Mouse (Mus musculus) midbrain, embryonic 15.5 days (tissue): ENCODE measurements around the gene Txndc12. TPM values are rescaled to one million over a fixed set of nuclear protein-coding genes. Genes with fewer than 3 reads are reported as not detected.

ENCODE experiments used
- ATAC-seq: fragments of 200-750 bp; cut with Nextera tagmentation; replicated peaks from 2 replicates; pipeline ENCODE4 v1.8.0; 2017; ENCODE audit warnings: moderate TSS enrichment
- H3K27ac ChIP-seq: fragments of 300-500 bp; sonication (generic); 2 replicates; pipeline ENCODE4 v1.5.1; 2015; ENCODE audit warnings: mild to moderate bottlenecking, inconsistent platforms
- H3K27me3 ChIP-seq: fragments of 300-500 bp; sonication (generic); replicated peaks from 2 replicates; pipeline ENCODE4 v1.6.1; 2015; ENCODE audit warnings: inconsistent platforms
- H3K36me3 ChIP-seq: fragments of 300-500 bp; sonication (generic); replicated peaks from 2 replicates; pipeline ENCODE4 v1.6.1; 2015; ENCODE audit warnings: inconsistent platforms
- H3K4me1 ChIP-seq: fragments of 300-500 bp; sonication (generic); 2 replicates; pipeline ENCODE4 v1.6.1; 2015; ENCODE audit warnings: inconsistent platforms
- H3K4me2 ChIP-seq: fragments of 300-500 bp; sonication (generic); 2 replicates; pipeline ENCODE4 v1.6.1; 2015; ENCODE audit warnings: inconsistent platforms, mild to moderate bottlenecking, moderate library complexity
- H3K4me3 ChIP-seq: fragments of 300-500 bp; sonication (generic); 2 replicates; pipeline ENCODE4 v1.5.1; 2015; ENCODE audit warnings: mild to moderate bottlenecking, inconsistent platforms
- H3K9ac ChIP-seq: fragments of 300-500 bp; sonication (generic); 2 replicates; pipeline ENCODE4 v1.6.1; 2015; ENCODE audit warnings: mild to moderate bottlenecking, inconsistent platforms
- H3K9me3 ChIP-seq: fragments of 300-500 bp; sonication (generic); 2 replicates; pipeline ENCODE4 v1.6.1; 2016; ENCODE audit warnings: inconsistent platforms
- WGBS: fragments of 180-500 bp; shearing (Covaris S2); methylation state at CpG from one replicate; pipeline ENCODE4 v1.1.7; 2015; ENCODE audit warnings: mixed read lengths; 5-methylcytosine and 5-hydroxymethylcytosine counted together
- polyA plus RNA-seq: library from polyadenylated mRNA; unstranded; fragments of >200 nt; fragmentation: Nextera tagmentation; extraction: Ambion mirVana; gene quantifications from 2 replicates; pipeline ENCODE4 v1.2.1, GENCODE M21; 2015

Gene Txndc12
- polyA plus RNA-seq, result 63.8 and 67.4 TPM in 2 replicates

- Histone ChIP-seq H3K27ac (peak within 1 kb of the TSS; percentile 99), H3K9me3 (no peaks in the 10 kb centered on the region), H3K27me3 (no peaks in the 10 kb centered on the region), H3K36me3 (0 out of 2 replicates have a peak, but pooled peaks cover 4% of the 10 kb centered on the region), H3K4me1 (peaks cover 35% of the 10 kb centered on the region), H3K9ac (peak within 1 kb of the TSS; percentile 99), H3K4me2 (peak within 1 kb of the TSS; percentile 58), H3K4me3 (peak within 1 kb of the TSS; percentile 90)
- under 1% methylated on average over 34 of the region's 34 CpGs for WGBS
- peak; percentile 82 for ATAC-seq
These were observed at the start of gene Txndc12 for GRCm38 (mm10) chr4:108834115-108834970. TSS of gene Txndc12 (plus strand) at chr4:108834601.

- Histone ChIP-seq H3K27ac (no peak overlapping the region), H3K9me3 (no peaks in the 10 kb centered on the region), H3K4me1 (no peaks in the 10 kb centered on the region), H3K4me2 (no peak overlapping the region), H3K27me3 (no peaks in the 10 kb centered on the region), H3K36me3 (no peaks in the 10 kb centered on the region), H3K9ac (no peak overlapping the region), H3K4me3 (no peak overlapping the region)
- 81% methylated on average over 6 of the region's 6 CpGs for WGBS
- no peak for ATAC-seq
These were observed 45.0 kb upstream of the Txndc12 start for GRCm38 (mm10) chr4:108789258-108789936.

GRCm38 (mm10) chr4:108790507-108790906, 43.9 kb upstream of the Txndc12 start:
- H3K27me3 ChIP-seq, result no peaks in the 10 kb centered on the region
- no peaks in the 10 kb centered on the region for H3K4me1 ChIP-seq
- no peaks in the 10 kb centered on the region for H3K9me3 ChIP-seq
- no peak overlapping the region for H3K27ac ChIP-seq
- no peak overlapping the region for H3K4me2 ChIP-seq
- H3K36me3 ChIP-seq, result no peaks in the 10 kb centered on the region
- 69% methylated on average over 1 of the region's 1 CpGs for WGBS
- ATAC-seq, result no peak
- no peak overlapping the region for H3K9ac ChIP-seq
- no peak overlapping the region for H3K4me3 ChIP-seq

- H3K27me3 ChIP-seq, result no peaks in the 10 kb centered on the region
- 49% methylated on average over 1 of the region's 1 CpGs for WGBS
- no peak overlapping the region for H3K4me3 ChIP-seq
- no peak overlapping the region for H3K9ac ChIP-seq
- no peak for ATAC-seq
- H3K27ac ChIP-seq, result no peak overlapping the region
- no peaks in the 10 kb centered on the region for H3K36me3 ChIP-seq
- no peaks in the 10 kb centered on the region for H3K4me1 ChIP-seq
- no peaks in the 10 kb centered on the region for H3K9me3 ChIP-seq
- no peak overlapping the region for H3K4me2 ChIP-seq
These were observed 40.5 kb upstream of the Txndc12 start for GRCm38 (mm10) chr4:108793941-108794340.

- H3K9ac ChIP-seq, result no peak overlapping the region
- 69% methylated on average over 4 of the region's 4 CpGs for WGBS
- H3K36me3 ChIP-seq, result no peaks in the 10 kb centered on the region
- no peak overlapping the region for H3K4me3 ChIP-seq
- no peak overlapping the region for H3K4me2 ChIP-seq
- no peaks in the 10 kb centered on the region for H3K27me3 ChIP-seq
- no peaks in the 10 kb centered on the region for H3K9me3 ChIP-seq
- ATAC-seq, result no peak
- no peaks in the 10 kb centered on the region for H3K4me1 ChIP-seq
- no peak overlapping the region for H3K27ac ChIP-seq
These were observed 37.7 kb upstream of the Txndc12 start for GRCm38 (mm10) chr4:108796701-108797100.

- H3K27me3 ChIP-seq, result no peaks in the 10 kb centered on the region
- no peaks in the 10 kb centered on the region for H3K36me3 ChIP-seq
- no peaks in the 10 kb centered on the region for H3K9me3 ChIP-seq
- WGBS, result 54% methylated on average over 2 of the region's 2 CpGs
- no peaks in the 10 kb centered on the region for H3K4me1 ChIP-seq
- no peak overlapping the region for H3K4me3 ChIP-seq
- no peak for ATAC-seq
- H3K4me2 ChIP-seq, result no peak overlapping the region
- H3K9ac ChIP-seq, result no peak overlapping the region
- H3K27ac ChIP-seq, result no peak overlapping the region
These were observed 36.1 kb upstream of the Txndc12 start for GRCm38 (mm10) chr4:108798083-108798830.

GRCm38 (mm10) chr4:108803535-108803934, 30.9 kb upstream of the Txndc12 start:
- H3K4me2 ChIP-seq, result no peak overlapping the region
- H3K9me3 ChIP-seq, result no peaks in the 10 kb centered on the region
- H3K27me3 ChIP-seq, result no peaks in the 10 kb centered on the region
- no peak overlapping the region for H3K4me3 ChIP-seq
- no peak overlapping the region for H3K27ac ChIP-seq
- ATAC-seq, result no peak
- H3K36me3 ChIP-seq, result no peaks in the 10 kb centered on the region
- 77% methylated on average over 2 of the region's 2 CpGs for WGBS
- no peaks in the 10 kb centered on the region for H3K4me1 ChIP-seq
- no peak overlapping the region for H3K9ac ChIP-seq

- H3K9me3 ChIP-seq, result no peaks in the 10 kb centered on the region
- H3K36me3 ChIP-seq, result peaks cover 3% of the 10 kb centered on the region
- no peaks in the 10 kb centered on the region for H3K4me1 ChIP-seq
- no peak overlapping the region for H3K4me3 ChIP-seq
- no peaks in the 10 kb centered on the region for H3K27me3 ChIP-seq
- H3K4me2 ChIP-seq, result no peak overlapping the region
- 0 out of 2 replicates have a peak, but pooled peaks have one; percentile 27 for ATAC-seq
- H3K27ac ChIP-seq, result no peak overlapping the region
- WGBS, result 70% methylated on average over 4 of the region's 4 CpGs
- no peak overlapping the region for H3K9ac ChIP-seq
These were observed 23.3 kb upstream of the Txndc12 start for GRCm38 (mm10) chr4:108811142-108811541.

- H3K9ac ChIP-seq, result no peak overlapping the region
- ATAC-seq, result 0 out of 2 replicates have a peak, but pooled peaks have one; percentile 33
- no peak overlapping the region for H3K4me2 ChIP-seq
- H3K4me3 ChIP-seq, result no peak overlapping the region
- no peak overlapping the region for H3K27ac ChIP-seq
- H3K4me1 ChIP-seq, result no peaks in the 10 kb centered on the region
- WGBS, result 46% methylated on average over 6 of the region's 6 CpGs
- peaks cover 3% of the 10 kb centered on the region for H3K36me3 ChIP-seq
- no peaks in the 10 kb centered on the region for H3K9me3 ChIP-seq
- no peaks in the 10 kb centered on the region for H3K27me3 ChIP-seq
These were observed 22.9 kb upstream of the Txndc12 start for GRCm38 (mm10) chr4:108811550-108811949.

GRCm38 (mm10) chr4:108825677-108826076, 8.7 kb upstream of the Txndc12 start:
- H3K27me3 ChIP-seq, result no peaks in the 10 kb centered on the region
- ATAC-seq, result no peak
- no peak overlapping the region for H3K9ac ChIP-seq
- no peak overlapping the region for H3K4me3 ChIP-seq
- peaks cover 49% of the 10 kb centered on the region for H3K36me3 ChIP-seq
- no peaks in the 10 kb centered on the region for H3K9me3 ChIP-seq
- peaks cover under 1% of the 10 kb centered on the region; the same call in 1 of the 2 replicates for H3K4me1 ChIP-seq
- 93% methylated on average over 3 of the region's 3 CpGs for WGBS
- H3K27ac ChIP-seq, result no peak overlapping the region
- no peak overlapping the region for H3K4me2 ChIP-seq

- H3K4me1 ChIP-seq, result peaks cover 5% of the 10 kb centered on the region
- H3K9ac ChIP-seq, result no peak overlapping the region
- no peaks in the 10 kb centered on the region for H3K27me3 ChIP-seq
- H3K27ac ChIP-seq, result no peak overlapping the region
- WGBS, result 90% methylated on average over 1 of the region's 1 CpGs
- H3K4me2 ChIP-seq, result no peak overlapping the region
- no peak overlapping the region for H3K4me3 ChIP-seq
- peaks cover 45% of the 10 kb centered on the region for H3K36me3 ChIP-seq
- H3K9me3 ChIP-seq, result no peaks in the 10 kb centered on the region
- no peak for ATAC-seq
These were observed 8.3 kb upstream of the Txndc12 start for GRCm38 (mm10) chr4:108826096-108826495.

GRCm38 (mm10) chr4:108826643-108827042, 7.8 kb upstream of the Txndc12 start:
- H3K4me3 ChIP-seq, result no peak overlapping the region
- H3K4me1 ChIP-seq, result peaks cover 8% of the 10 kb centered on the region
- H3K27me3 ChIP-seq, result no peaks in the 10 kb centered on the region
- ATAC-seq, result no peak
- no peak overlapping the region for H3K27ac ChIP-seq
- no peak overlapping the region for H3K9ac ChIP-seq
- H3K4me2 ChIP-seq, result no peak overlapping the region
- no peaks in the 10 kb centered on the region for H3K9me3 ChIP-seq
- 91% methylated on average over 2 of the region's 2 CpGs for WGBS
- peaks cover 43% of the 10 kb centered on the region for H3K36me3 ChIP-seq
